Mouse (Mus musculus): Measurements from ENCODE around the gene Mfsd2a. TPM values are rescaled to one million over a fixed set of nuclear protein-coding genes. Genes with fewer than 3 reads are reported as not detected.

Gene Mfsd2a
- total RNA-seq, 2 experiments from 2014 or later = 0.12 to 2.3 TPM

Other genes starting within 250 kb of the Mfsd2a start
- 10 to 100 TPM; 40.1 to 46.6 TPM for gene Ppt1, start 124.9 kb downstream of the Mfsd2a start, total RNA-seq (2021)
- gene Cap1, start 75.1 kb downstream of the Mfsd2a start, total RNA-seq (2021) = 10 to 100 TPM; 84.6 to 89.1 TPM
- gene Mycl, start 34.5 kb upstream of the Mfsd2a start, total RNA-seq (2021) = under 1 TPM; 0.22 to 0.84 TPM
- 1 to 10 TPM; 7.7 to 8.3 TPM for gene Trit1, start 55.4 kb upstream of the Mfsd2a start, total RNA-seq (2021)
- gene Bmp8b, start 144.0 kb upstream of the Mfsd2a start, total RNA-seq (2021) = not detected
- not detected for gene Oxct2b, start 155.1 kb upstream of the Mfsd2a start, total RNA-seq (2021)
- gene Ppie, start 178.8 kb upstream of the Mfsd2a start, total RNA-seq (2021) = 10 to 100 TPM; 28.4 to 29.2 TPM
- gene Hpcal4, start 222.0 kb upstream of the Mfsd2a start, total RNA-seq (2021) = under 1 TPM; 0.40 to 0.89 TPM
- gene Nt5c1a, start 240.3 kb upstream of the Mfsd2a start, total RNA-seq (2021) = 10 to 100 TPM; 33.4 to 35.0 TPM